20 mouse cellular contexts compared by ENCODE assay signal in genomic region chr3:89916622-89917021, GRCm38 (mm10).
"Had no signal": no experiment of that assay in that cellular context is flagged by ENCODE, and none has a peak within 500 bp of the region (broad histone marks: within the 10 kb centered on the region; RNA-seq: fewer than 3 reads in every experiment).

No protein-coding gene starts in this region.

- H3K27ac ChIP-seq: liver, embryonic 15.5 days; lung, embryonic 15.5 days; midbrain, embryonic 10.5 days; midbrain, embryonic 12.5 days; neural tube, embryonic 13.5 days; neural tube, embryonic 15.5 days had no signal

- H3K9ac ChIP-seq: liver, embryonic 15.5 days; lung, embryonic 15.5 days; midbrain, embryonic 12.5 days; neural tube, embryonic 13.5 days; neural tube, embryonic 15.5 days had no signal

- H3K36me3 ChIP-seq: liver, embryonic 15.5 days; lung, embryonic 15.5 days; midbrain, embryonic 10.5 days; midbrain, embryonic 12.5 days; neural tube, embryonic 13.5 days; neural tube, embryonic 15.5 days had no signal

- ATAC-seq: midbrain, embryonic 16.5 days had no signal

- DNase-seq: lung, adult 18-20 months; lung, postnatal 10 days; lung, postnatal 4 days; midbrain, embryonic 14.5 days; retina, postnatal 1 day; right cerebral cortex, adult 18-20 months; right cerebral cortex, postnatal 25 days; right cerebral cortex, postnatal 4 days; spleen, adult 18-20 months; thymus, adult 18-20 months; thymus, postnatal 14 days; thymus, postnatal 36 days had no signal

- H3K9me3 ChIP-seq: liver, embryonic 15.5 days; lung, embryonic 15.5 days; midbrain, embryonic 10.5 days; midbrain, embryonic 12.5 days; neural tube, embryonic 13.5 days; neural tube, embryonic 15.5 days had no signal

- H3K4me3 ChIP-seq: liver, embryonic 15.5 days; lung, embryonic 15.5 days; midbrain, embryonic 10.5 days; midbrain, embryonic 12.5 days; myocyte; neural tube, embryonic 13.5 days; neural tube, embryonic 15.5 days had no signal

- H3K4me2 ChIP-seq: liver, embryonic 15.5 days; lung, embryonic 15.5 days; midbrain, embryonic 12.5 days; neural tube, embryonic 13.5 days; neural tube, embryonic 15.5 days had no signal
